Mouse (Mus musculus): ENCODE data around the gene Ecm2.

Ecm2 gene

DNA sequence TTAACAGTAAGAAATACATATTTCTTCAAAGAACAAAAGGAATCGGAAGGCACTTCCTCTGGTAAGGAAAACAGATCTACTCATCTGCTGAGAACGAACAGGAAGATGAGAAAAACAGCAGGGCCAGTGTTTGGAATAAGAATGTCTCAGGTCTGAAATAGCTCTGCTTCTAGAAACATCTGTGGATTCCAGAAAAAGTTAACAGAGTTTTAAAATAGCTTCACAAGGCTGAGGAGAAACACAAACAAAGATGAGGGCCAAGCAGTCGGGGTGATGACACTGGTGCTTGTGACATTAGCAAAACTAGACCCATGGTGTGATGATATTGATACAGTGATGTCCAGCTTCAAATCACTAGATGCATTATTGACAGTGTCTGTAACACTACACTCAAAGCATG is 2.6 kb downstream of the Ecm2 start:
- no peak for DNase-seq (ENCODE audit: low read depth)

DNA sequence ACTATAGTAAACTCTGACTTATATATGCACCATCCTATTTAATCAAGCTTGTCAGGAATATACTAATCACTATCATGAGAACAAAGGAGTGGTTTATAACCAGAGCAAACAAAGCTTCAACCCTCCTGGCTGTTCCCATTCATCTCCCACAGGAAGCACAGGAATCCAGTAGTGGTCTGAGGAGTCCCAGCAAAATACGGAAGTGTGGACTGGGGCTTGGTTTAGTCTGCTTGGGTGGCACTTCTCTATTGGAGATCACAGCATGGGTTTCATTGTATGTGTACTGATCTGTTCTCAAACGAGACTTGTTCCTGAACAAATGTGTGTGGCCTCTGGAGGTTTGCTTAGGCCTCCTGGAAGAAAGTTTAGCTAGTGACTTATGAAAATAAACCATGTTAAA is 14.2 kb downstream of the Ecm2 start:
- DNase-seq (ENCODE audit: low read depth), result no peak

DNA sequence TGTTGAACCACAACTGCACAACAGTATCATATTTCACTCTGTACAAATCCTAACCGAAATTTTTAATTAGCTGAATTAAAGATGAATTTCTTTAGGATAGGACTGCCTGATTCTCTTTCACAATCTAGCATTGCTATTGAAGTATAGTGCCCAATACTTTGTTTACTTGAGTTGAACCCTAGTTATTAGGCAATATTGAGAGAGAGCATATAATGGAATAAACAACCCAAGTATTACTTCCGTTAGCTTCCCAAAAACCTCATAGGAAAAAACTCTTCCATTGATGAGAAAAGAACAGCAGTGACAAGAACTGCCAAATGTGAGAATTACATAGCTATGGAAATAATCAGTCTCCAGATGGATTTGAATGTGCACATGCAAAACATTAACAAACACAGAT is 21.6 kb downstream of the Ecm2 start:
- no peak for DNase-seq (ENCODE audit: low read depth)

DNA sequence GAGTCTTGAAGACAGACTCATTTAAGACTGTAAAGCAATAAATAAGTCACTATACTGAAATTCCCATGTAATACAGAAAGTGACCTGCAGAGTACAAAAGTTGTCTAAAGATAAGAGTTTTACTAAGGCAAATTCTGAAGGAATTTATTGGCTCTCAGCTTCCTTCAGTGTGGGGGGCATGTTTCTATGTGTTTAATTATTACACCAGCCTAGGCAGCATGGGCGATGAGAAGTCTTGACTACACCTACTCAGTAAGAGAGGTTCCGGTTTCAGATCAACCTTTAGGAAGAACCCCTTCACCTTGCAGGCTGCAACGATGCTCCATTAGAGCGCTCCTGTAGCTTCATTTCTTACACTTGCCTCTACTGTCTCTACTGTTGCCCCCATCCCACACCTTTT is 26.0 kb downstream of the Ecm2 start:
- no peak for DNase-seq (ENCODE audit: low read depth)

DNA sequence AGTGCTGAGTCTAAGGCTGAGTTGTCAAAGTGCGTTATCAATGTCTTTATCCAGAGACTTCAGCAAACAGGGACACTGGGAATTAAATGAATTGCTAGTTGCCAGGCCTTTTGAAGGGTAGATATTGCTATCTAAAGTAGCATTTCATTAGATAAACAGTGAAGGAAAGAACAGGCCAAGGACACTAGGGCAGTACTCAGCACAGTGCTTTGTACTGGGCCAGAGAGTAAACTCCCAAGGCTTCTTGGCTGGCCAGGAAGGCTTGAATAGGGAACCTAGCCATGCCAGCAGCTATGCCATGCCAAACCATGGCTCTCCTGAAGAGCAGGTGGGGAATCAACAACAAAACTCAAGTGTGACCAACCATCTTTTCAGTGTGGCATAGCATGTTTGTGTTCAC is 32.3 kb downstream of the Ecm2 start:
- no peak for DNase-seq (ENCODE audit: low read depth)

DNA sequence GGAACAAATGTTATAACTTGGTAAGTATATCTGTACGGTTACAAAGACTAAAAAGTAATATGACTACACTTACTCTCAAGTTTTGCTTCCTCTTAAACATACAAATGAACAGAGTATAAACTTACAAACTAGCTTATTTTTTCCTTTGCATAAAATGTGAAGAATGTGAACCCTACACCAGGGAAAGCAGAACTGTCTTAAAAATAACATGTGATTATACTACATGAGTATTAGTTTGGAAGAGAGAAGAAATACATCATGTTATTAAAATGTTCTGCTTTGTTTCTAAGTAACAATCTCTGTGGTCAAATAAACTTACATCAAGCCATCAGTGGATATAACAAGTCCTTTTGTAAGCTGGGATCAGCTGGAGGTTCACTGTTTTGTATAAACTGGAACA is 34.1 kb downstream of the Ecm2 start:
- DNase-seq (ENCODE audit: low read depth), result no peak

DNA sequence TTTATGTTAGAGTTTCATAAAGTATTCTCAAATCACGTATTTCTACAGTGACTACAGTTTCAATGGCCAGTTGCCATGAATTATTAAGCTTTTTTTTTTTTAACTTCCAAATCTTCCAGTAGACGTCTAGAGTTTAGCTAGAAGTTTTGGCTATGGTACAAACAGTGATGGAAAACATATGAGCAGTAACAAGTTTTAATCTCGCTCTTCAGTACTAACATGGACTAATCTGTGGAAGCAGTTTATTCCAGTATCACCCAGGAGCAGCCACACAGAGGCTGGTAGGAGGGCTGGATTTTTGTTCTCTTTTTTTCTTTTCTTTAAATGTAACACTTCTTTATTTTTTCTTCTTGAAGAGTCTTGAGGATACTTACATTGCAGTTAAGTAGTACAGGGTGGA is 39.7 kb downstream of the Ecm2 start, which contains the start of gene Aspn:
Aspn (plus strand) TSS at position 165 of the 400 bp plus-strand sequence.
- no peak for DNase-seq (ENCODE audit: low read depth)

DNA sequence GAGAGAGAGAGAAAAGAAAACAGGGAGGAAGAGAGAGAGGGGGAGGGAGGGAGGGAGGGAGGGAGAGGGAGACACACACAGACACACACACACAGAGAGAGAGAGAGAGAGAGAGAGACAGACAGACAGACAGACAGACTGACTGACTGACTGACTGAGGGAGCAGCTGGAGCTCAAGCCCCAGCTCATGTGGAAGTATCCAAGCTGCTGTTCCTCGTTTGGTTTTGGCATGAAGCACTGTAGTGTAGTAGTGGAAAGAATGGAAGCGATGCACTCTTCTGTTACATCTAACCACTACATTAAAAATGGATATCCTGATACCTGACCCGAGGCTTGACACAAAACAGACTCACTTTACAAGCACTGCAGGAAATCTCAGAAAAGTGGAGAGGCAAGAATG is 41.0 kb downstream of the Ecm2 start:
- DNase-seq (ENCODE audit: low read depth), result no peak

DNA sequence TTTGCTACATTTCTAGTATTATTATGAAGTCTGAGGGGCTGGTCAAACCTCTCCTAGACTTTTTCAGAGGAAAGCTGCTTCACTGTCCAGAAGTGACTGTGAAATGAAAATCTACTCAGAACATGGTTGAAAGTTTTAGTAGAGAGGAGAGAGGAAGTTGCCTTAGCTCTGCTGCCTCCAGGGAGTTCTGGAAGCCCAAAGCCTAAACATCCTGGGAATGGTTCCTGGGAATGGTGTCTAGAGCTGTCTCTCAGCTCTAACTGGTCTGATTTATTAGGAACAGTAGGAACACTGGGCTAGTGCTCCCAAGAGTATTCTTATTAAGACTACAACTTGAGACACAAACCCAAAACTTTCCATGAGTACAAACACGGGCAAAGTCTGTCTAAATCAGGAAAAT is 41.9 kb downstream of the Ecm2 start:
- DNase-seq (ENCODE audit: low read depth), result no peak

DNA sequence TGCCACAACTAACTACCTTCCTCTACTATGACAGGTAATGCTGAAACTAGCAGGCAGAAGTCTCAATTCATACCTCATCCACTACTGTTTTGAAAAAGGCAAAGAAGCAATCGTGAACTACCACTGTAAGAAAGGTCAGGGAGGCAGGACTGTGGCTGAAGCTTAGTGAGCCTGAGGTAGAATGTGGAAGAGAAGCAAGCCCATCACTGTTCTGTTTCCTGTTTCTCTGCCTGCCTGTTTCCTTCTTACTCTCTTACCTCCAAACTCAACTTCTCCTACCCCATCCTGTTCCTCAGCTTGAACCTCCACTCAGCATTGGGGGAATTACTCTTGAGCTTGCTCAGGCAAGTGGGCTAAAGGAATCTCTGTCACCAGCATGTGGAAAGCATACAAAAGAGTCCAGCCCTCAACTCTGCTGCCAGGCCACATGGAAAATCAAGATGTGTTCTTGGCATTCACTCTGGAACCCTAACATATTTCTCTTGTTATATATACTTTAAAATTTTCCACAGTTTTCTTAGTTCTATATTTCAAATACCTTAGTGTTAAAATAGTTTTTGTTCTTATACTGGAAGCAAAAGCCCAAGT is 43.0 kb downstream of the Ecm2 start:
- DNase-seq (ENCODE audit: low read depth), result no peak

DNA sequence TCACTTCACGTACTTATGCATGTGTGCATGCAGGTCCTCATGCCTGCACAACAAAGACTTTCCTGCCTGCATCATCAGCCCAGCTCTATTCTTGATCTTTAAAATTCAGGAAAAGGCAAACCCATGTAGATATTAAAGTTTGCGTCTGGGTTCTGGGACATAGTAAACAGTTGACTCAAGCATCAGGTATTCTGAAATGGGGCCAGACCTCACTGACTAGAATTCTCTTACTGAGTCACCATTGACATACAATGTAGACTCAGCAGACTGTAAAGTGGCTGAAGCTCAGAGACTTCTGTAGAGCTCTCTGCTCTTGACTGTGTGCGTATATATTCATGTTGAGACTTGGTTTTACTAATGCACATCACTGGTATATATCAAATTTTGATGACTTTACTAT is 45.0 kb downstream of the Ecm2 start:
- DNase-seq (ENCODE audit: low read depth), result no peak

DNA sequence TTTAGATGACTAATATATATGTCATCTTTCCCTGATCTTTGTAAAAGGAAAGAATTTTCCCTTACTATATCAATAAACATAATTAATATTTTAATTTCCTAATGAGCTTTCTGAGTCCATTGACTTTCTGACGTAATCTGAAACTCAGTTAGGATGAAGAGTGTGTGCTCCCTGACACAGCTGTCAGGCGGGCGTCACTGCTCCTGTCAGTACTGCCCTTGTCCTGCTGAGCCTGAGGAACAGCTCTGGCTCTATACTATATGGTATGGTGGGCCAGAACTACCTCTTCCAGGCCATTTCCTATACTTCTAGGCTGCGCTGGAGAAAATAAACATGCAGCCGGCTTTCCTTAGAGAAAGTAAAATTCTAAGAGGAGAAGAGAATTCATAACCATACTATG is 49.9 kb downstream of the Ecm2 start:
- DNase-seq (ENCODE audit: low read depth), result no peak

DNA sequence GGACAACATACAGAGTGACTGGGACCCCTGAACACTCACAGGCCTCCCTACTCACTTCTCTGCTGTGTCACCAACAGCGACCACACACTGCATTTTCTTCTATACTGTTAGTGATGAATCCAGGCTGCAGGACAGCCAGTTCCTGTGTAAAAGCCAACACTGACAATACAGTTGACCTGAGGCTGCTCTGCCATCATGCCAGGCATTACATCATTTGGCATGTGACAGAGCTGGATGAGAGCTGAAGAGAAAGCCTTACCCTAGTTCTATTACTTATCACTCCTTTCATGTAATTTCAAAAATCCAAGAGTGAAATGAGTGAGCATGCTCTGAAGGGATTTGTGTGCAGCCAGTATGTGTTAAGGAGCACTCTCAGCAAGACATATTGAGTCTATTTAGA is 51.6 kb downstream of the Ecm2 start:
- DNase-seq (ENCODE audit: low read depth), result no peak

DNA sequence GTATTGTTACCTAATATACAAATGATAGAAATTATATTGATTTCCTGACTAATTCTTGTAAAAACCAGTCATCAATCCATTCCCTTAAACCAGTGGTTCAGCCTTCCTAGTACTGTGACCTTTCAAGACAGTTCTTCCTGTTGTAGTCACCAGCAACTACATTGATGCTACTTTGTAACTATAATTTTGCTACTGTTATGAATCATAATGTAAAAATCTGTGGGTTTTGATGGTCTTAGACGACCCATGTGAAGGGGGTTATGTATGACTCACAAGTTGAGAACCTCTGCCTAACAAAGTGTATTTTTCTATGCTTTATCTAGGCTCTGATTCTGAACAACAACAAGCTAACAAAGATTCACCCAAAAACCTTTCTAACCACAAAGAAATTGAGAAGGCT is 52.3 kb downstream of the Ecm2 start:
- no peak for DNase-seq (ENCODE audit: low read depth)

DNA sequence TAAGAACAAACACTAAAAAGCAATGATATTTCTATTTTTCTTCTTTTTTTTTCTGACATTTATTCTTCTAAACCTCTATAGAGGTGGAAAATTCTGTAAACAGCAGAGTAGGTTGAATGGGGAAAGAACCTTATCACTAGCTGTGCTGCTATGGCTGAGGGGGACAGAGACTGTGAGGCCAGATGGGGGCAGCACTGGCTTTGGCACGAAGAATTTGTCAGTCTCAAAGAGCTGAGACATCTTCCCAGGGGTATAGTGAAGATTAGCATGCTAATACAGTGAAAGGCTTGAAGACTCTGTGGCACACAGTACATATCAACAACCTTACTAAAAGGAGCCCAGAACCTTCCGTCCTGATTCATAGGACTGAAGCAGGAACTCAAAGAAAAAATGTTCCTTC is 54.6 kb downstream of the Ecm2 start:
- peak; percentile 55 for DNase-seq (ENCODE audit: low read depth)

DNA sequence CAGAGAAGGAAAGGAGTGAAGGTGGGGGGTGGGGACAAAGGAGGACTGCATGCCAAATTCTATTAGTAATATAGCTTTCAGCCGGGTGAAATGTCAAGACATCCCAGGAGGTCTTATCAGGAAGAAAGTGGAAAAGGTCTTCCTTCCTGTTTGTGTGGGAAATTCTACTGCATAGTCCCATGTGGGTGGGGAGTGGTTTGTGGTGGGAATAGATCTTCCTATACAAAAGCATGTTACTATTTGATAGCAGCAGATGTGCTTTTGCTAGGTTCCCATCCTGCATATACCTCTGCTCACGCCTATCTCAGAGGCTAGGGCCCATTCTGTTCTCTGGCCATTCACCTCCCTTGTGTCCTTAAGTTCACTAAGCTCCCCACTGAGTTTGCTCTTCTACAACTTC is 56.3 kb downstream of the Ecm2 start:
- no peak for DNase-seq (ENCODE audit: low read depth)

DNA sequence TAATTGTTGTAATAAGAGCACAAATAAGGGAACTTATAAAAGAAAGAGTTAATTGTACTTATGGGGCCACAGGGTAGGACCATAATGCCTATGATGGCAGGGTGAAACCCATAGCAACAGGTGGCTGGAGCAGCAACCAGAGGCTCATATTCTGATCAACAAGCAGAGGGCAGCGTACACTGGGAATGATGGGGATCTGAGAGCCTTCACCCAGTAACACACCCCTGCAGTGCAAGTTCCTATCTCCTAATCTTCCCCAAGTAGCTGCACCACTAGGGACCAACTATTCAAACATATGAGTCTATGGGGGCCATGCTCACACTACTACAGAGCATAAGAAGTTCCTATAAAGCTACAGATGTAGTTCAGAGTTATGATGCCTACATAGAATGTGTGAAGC is 59.7 kb downstream of the Ecm2 start:
- no peak for DNase-seq (ENCODE audit: low read depth)

DNA sequence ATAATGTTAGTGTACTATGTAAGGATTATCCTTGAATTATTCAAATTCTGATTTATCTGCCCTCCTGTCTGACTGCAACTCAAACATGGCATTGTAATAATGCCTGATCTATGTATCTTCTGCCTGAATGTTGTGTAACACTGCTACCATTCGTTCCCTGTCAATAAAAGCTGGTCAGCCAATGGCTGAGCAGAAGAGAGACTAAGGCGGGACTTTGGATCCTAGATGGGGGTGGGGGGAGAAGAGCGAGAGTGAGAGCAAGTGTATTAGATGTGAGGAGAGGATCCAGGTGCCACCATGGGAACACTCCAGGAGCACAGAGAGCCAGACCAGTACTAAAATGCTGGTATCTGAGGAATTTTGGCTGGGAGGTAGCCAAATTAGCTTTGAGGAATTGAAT is 65.8 kb downstream of the Ecm2 start:
- DNase-seq (ENCODE audit: low read depth), result no peak

DNA sequence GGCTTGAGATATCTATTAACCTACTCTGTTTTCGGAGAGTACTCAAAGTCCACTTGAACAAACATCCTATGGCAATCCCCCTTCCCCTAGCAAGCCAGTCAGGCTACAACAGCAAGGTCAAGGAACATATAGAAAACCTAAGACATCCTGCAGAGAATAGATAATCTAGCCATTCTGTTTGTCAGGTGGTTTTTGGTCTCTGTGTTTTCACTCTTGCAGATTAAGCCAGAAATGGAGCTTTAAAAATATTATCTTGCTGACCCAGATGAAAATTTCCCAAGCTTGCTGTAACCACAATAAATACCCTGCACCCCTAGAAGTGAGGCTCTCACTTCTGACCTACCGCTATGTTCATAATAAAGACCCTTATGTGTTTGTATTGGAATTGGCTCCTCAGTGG is 66.8 kb downstream of the Ecm2 start:
- peak; percentile 75 for DNase-seq (ENCODE audit: low read depth)

DNA sequence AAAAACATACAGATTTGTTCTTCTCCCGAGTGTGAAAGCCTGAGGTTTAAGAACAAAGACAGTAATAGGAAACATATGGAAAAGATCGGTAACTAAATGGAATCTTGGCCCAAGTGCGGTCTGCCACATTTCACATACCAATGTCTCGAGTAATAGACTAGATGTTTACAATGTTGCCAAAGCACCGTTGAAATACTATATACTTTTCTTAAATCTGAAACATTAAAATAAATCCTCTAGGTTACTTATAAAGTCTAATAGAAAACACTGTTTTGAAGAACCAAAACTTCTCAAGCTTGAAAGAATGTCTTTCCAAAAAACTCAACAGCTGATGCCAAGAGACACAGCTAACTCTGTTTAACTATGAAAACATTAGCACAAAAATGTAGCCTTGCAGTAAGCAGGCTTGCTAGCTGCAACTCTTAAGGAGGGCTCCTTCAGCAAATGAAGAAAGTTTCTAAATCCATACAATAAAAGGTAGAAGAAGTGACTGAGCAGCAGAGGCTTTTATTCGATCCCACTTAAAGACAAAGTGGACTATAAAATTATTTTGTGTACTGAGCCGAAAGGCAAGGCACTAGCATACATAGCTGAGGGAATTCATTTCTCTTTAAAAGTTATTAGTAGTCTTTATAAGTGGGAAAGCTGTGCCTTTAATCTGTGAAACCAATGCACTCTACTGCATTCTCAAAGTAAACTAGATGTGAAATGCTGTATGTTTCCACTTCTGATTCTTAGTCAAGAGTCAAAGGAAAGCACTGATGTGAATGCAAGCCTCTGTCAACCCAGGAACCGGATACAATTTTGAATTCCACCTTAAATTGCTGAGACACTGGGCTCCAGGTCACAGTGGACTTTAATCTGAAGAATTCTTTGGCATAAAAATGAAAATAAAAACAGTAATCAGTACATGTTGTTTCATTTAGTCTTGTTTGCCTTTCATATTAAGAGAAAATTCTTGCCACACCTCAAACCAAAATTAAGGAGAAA is 77.2 kb downstream of the Ecm2 start, which contains the start of gene Omd:
Omd (plus strand) TSS at position 922 of the 990 bp plus-strand sequence.
- DNase-seq (ENCODE audit: low read depth), result no peak
